Mouse (Mus musculus) heart, embryonic 15.5 days (tissue): ENCODE measurements around the gene Csrp1. TPM values are rescaled to one million over a fixed set of nuclear protein-coding genes. Genes with fewer than 3 reads are reported as not detected.

ENCODE experiments used
- ATAC-seq: fragments of 200-750 bp; cut with Nextera tagmentation; replicated peaks from 2 replicates; pipeline ENCODE4 v1.8.0; 2017; ENCODE audit warnings: low read depth, moderate TSS enrichment; ENCODE audit not compliant: insufficient number of reproducible peaks, insufficient read depth, low FRiP score
- H3K27ac ChIP-seq: fragments of 300-500 bp; sonication (generic); 2 replicates; pipeline ENCODE4 v1.5.1; 2015; ENCODE audit warnings: mild to moderate bottlenecking, inconsistent platforms
- H3K27me3 ChIP-seq: fragments of 300-500 bp; sonication (generic); 2 replicates; pipeline ENCODE4 v1.6.1; 2015; ENCODE audit warnings: inconsistent platforms
- H3K36me3 ChIP-seq: fragments of 300-500 bp; sonication (generic); 2 replicates; pipeline ENCODE4 v1.6.1; 2015; ENCODE audit warnings: mild to moderate bottlenecking, inconsistent platforms
- H3K4me1 ChIP-seq: fragments of 300-500 bp; sonication (generic); replicated peaks from 2 replicates; pipeline ENCODE4 v1.6.1; 2015; ENCODE audit warnings: inconsistent platforms
- H3K4me2 ChIP-seq: fragments of 300-500 bp; sonication (generic); 2 replicates; pipeline ENCODE4 v1.6.1; 2015; ENCODE audit warnings: inconsistent platforms, mild to moderate bottlenecking, moderate library complexity
- H3K4me3 ChIP-seq: fragments of 300-500 bp; sonication (generic); 2 replicates; pipeline ENCODE4 v1.5.1; 2015; ENCODE audit warnings: mild to moderate bottlenecking, inconsistent platforms
- H3K9ac ChIP-seq: fragments of 300-500 bp; sonication (generic); 2 replicates; pipeline ENCODE4 v1.6.1; 2015; ENCODE audit warnings: mild to moderate bottlenecking, inconsistent platforms
- H3K9me3 ChIP-seq: fragments of 300-500 bp; sonication (generic); replicated peaks from 2 replicates; pipeline ENCODE4 v1.6.1; 2016; ENCODE audit warnings: inconsistent platforms
- WGBS: fragments of 180-500 bp; shearing (Covaris S2); methylation state at CpG from one replicate; pipeline ENCODE4 v1.1.7; 2015; ENCODE audit warnings: mixed read lengths; 5-methylcytosine and 5-hydroxymethylcytosine counted together
- polyA plus RNA-seq: library from polyadenylated mRNA; unstranded; fragments of >200 nt; fragmentation: Nextera tagmentation; extraction: Ambion mirVana; gene quantifications from 2 replicates; pipeline ENCODE4 v1.2.1, GENCODE M21; 2015

The Csrp1 gene
- polyA plus RNA-seq, 1 experiment from 2014 or later, result 149 TPM

DNA sequence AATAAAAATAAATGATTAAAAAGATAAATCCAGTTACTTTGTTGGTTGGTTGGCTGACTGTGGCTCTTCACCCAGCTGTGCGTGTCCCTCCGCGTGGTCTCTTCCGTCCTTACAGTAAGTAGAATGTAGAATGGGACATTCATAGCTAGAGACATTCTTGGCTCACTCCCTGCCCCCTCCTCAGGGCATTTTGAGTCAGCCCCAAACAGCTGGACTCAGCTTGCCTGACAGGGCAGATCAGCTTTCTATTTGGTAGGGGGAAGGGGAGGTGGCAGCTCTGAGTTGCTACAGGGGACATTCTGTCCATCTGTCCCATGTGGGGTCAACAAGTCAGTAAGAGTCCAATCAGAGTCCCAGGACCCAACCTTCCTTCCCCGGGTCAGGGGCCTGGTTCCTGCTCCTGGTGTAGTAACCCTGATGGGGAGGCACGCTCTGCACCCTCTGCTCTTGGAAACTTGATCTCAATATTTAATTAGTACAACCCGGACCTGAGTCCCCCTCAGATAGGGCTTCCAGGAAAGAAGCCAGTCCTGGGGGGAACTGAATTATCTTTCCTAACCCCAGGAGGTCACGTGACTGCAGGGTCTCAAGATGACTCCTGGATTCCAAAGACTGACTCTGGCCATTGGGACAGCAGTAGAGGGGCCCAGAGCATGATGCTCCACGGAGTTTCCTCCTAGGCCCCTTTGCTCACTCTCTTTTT, 43.8 kb downstream of the Csrp1 start:
- H3K4me2 ChIP-seq, result no peak overlapping the region
- H3K9ac ChIP-seq, result no peak overlapping the region
- H3K27ac ChIP-seq, result peak overlapping the region; percentile 15; the same call in 1 of the 2 replicates
- H3K9me3 ChIP-seq, result no peaks in the 10 kb centered on the region
- no peaks in the 10 kb centered on the region for H3K27me3 ChIP-seq
- H3K4me3 ChIP-seq, result no peak overlapping the region
- ATAC-seq, result no peak
- H3K36me3 ChIP-seq, result 0 out of 2 replicates have a peak, but pooled peaks cover 2% of the 10 kb centered on the region
- peaks cover 41% of the 10 kb centered on the region for H3K4me1 ChIP-seq
- WGBS, result 70% methylated on average over 9 of the region's 9 CpGs

DNA sequence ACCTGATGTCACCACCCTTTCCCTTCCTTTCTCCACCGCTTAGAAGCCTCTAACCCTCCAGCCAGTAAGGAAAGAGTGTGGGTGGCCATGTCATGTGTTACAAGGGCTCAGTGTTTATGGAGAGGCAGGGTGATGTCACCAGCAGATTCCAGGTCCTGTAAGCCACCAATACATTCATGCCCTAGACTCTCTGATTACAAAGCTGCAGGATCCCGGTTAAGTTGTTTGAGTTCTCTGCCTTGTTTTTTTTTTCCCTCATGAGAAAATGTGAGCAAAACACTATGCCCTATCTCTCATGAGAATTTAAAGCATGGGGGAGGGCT, 44.3 kb downstream of the Csrp1 start:
- Histone ChIP-seq H3K4me3 (no peak overlapping the region), H3K4me1 (peaks cover 46% of the 10 kb centered on the region), H3K27ac (0 out of 2 replicates have a peak overlapping the region, but pooled peaks have one; percentile 15), H3K27me3 (no peaks in the 10 kb centered on the region), H3K9me3 (no peaks in the 10 kb centered on the region), H3K9ac (no peak overlapping the region), H3K36me3 (peaks cover 7% of the 10 kb centered on the region; the same call in 1 of the 2 replicates), H3K4me2 (no peak overlapping the region)
- 28% methylated on average over 2 of the region's 2 CpGs for WGBS
- no peak for ATAC-seq

DNA sequence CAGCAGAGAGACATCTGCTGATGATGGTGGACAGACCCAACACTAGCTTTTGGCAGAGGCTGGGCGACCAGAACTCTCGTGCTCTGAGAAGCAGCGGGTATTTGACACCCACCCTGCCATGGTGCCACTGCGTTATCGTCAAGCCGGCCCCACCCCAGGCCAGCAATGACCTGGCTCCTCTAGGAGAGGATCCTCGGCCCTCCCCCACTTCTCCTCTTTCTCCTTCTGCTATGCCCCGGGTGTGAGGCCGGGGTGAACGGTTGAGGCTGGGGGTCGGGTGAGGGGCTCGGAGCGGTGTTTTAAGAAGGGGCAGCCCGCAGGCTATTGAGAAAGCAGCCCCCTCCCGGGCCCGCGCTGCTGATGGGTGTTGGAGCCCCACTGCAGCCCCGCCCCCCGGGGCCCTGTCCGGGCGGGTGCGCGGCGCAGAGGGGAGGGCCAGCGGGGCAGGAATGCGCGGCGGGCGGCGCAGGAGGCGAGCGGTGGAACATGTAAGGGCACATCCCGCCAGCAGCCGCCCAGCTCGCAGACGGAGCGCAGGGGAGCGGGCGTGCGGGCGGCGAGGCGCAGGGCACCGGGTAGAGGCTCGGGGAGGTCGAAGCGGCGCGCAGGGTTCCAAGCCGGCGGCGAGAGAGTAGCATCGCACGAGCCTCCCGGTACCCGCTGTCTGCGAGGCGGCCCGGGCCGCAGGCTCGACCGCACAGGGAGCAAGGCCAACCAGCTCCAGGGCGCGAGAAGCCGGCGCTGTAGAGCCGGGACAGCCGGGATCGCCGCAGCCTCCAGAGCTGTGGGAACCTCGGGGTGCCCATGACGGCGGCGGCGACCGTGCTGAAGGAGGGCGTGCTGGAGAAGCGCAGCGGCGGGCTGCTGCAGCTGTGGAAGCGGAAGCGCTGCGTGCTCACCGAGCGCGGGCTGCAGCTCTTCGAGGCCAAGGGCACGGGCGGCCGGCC, 46.1 kb downstream of the Csrp1 start, which contains the start of gene Phlda3:
Gene Phlda3, plus strand, starts transcription at position 475 of the 947 bp plus-strand sequence.
- peak; percentile 92 for ATAC-seq
- H3K4me1 ChIP-seq, result peaks cover 64% of the 10 kb centered on the region
- WGBS, result under 1% methylated on average over 90 of the region's 90 CpGs

DNA sequence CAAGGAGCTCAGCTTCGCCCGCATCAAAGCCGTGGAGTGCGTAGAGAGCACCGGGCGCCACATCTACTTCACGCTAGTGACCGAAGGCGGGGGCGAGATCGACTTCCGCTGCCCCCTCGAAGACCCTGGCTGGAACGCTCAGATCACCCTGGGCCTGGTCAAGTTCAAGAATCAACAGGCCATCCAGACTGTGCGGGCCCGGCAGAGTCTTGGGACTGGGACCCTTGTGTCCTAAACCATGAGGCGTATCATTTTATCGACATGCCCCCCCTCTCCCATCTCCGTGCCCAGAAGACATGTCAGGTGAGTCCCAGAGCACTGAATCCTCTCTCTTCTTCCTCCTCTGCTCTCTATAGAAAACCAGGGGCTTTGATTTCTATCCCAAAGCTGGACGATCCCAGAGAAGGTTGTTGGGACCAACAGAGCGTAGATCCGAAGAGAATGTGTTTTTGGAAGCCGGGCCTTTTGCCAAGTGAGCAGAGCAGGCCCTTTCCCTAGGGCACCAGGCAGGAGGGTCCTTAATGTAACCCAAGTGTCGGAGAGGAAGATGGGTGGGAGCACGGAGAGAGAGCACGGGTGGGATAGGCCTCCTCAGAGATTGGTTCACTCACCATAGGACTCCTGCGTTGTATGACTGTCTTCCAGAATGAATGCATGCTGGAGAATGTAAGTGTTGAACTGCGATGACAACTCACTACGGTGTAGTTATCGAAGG, 46.9 kb downstream of the Csrp1 start:
- Histone ChIP-seq H3K9me3 (no peaks in the 10 kb centered on the region), H3K4me2 (peak overlapping the region; percentile 92), H3K27me3 (no peaks in the 10 kb centered on the region), H3K27ac (peak overlapping the region; percentile 95), H3K4me3 (peak overlapping the region; percentile 89), H3K36me3 (peaks cover 15% of the 10 kb centered on the region; the same call in 1 of the 2 replicates), H3K4me1 (peaks cover 72% of the 10 kb centered on the region), H3K9ac (peak overlapping the region; percentile 93)
- 6% methylated on average over 30 of the region's 30 CpGs for WGBS
- ATAC-seq, result no peak; the same call in 1 of the 2 replicates

More for the DNA sequence above, 46.1 kb downstream of the Csrp1 start, which contains the start of gene Phlda3:
- Histone ChIP-seq H3K9me3 (no peaks in the 10 kb centered on the region), H3K27ac (peak within 1 kb of the TSS; percentile 95), H3K27me3 (no peaks in the 10 kb centered on the region), H3K36me3 (peaks cover 15% of the 10 kb centered on the region; the same call in 1 of the 2 replicates), H3K9ac (peak within 1 kb of the TSS; percentile 93), H3K4me3 (peak within 1 kb of the TSS; percentile 89), H3K4me2 (peak within 1 kb of the TSS; percentile 92)

- Histone ChIP-seq H3K27me3 (no peaks in the 10 kb centered on the region), H3K9me3 (no peaks in the 10 kb centered on the region), H3K4me2 (peak overlapping the region; percentile 92), H3K4me3 (peak overlapping the region; percentile 89), H3K36me3 (peaks cover 15% of the 10 kb centered on the region; the same call in 1 of the 2 replicates), H3K27ac (peak overlapping the region; percentile 95), H3K4me1 (peaks cover 73% of the 10 kb centered on the region), H3K9ac (peak overlapping the region; percentile 93)
- no peak for ATAC-seq
- WGBS, result 34% methylated on average over 4 of the region's 4 CpGs
Observed at GRCm38 (mm10) chr1:135767324-135767890, 47.5 kb downstream of the Csrp1 start.

DNA sequence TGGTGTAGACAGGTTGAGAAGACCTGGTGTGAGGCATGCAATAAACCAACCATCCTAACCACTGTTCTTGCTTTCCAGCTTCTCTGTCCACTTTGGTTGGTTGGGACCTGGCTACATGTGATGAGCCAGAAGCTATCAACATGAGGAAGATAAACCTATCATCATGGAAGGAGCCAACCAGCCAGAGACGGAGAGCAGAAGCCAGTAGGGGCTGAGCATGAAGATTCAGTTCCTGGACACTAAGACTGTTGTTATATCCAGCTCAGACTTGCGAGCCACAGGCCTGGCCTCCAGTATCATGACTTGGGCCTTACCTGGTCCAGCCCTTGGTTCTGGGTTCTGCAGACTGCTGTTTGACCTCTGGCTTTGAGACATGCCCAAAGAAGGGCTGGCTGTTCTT, 48.5 kb downstream of the Csrp1 start:
- H3K4me3 ChIP-seq, result peak overlapping the region; percentile 89
- 50% methylated on average over 2 of the region's 2 CpGs for WGBS
- peak overlapping the region; percentile 92 for H3K4me2 ChIP-seq
- no peak overlapping the region for H3K27ac ChIP-seq
- H3K36me3 ChIP-seq, result peaks cover 15% of the 10 kb centered on the region; the same call in 1 of the 2 replicates
- H3K9me3 ChIP-seq, result no peaks in the 10 kb centered on the region
- H3K4me1 ChIP-seq, result peaks cover 72% of the 10 kb centered on the region
- no peaks in the 10 kb centered on the region for H3K27me3 ChIP-seq
- no peak for ATAC-seq
- 0 out of 2 replicates have a peak overlapping the region, but pooled peaks have one; percentile 1 for H3K9ac ChIP-seq

DNA sequence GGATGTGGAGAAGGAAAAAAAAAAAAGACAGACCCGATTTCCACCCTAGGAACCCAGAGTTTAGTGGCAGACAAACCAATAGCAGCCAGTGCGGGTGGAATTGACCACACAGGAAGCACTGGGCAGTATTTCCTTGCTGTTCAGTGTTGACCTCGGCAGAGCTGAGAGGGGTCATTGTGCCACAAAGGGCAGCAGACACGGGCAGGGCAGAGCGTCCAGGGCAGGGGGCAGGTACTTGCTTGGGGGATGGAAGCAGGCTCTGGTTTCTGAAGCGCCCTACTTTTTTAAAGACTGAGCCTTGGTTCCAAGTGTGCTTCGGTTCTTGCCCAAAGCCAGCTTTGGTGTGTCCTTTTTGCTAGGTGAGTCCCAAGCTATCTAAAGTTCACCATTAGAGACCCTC, 50.4 kb downstream of the Csrp1 start:
- H3K27me3 ChIP-seq, result no peaks in the 10 kb centered on the region
- no peak overlapping the region for H3K4me3 ChIP-seq
- no peak for ATAC-seq
- no peak overlapping the region for H3K4me2 ChIP-seq
- 0 out of 2 replicates have a peak overlapping the region, but pooled peaks have one; percentile 5 for H3K9ac ChIP-seq
- H3K36me3 ChIP-seq, result peaks cover 15% of the 10 kb centered on the region; the same call in 1 of the 2 replicates
- peaks cover 54% of the 10 kb centered on the region for H3K4me1 ChIP-seq
- H3K9me3 ChIP-seq, result no peaks in the 10 kb centered on the region
- 66% methylated on average over 7 of the region's 7 CpGs for WGBS
- H3K27ac ChIP-seq, result peak overlapping the region; percentile 65

DNA sequence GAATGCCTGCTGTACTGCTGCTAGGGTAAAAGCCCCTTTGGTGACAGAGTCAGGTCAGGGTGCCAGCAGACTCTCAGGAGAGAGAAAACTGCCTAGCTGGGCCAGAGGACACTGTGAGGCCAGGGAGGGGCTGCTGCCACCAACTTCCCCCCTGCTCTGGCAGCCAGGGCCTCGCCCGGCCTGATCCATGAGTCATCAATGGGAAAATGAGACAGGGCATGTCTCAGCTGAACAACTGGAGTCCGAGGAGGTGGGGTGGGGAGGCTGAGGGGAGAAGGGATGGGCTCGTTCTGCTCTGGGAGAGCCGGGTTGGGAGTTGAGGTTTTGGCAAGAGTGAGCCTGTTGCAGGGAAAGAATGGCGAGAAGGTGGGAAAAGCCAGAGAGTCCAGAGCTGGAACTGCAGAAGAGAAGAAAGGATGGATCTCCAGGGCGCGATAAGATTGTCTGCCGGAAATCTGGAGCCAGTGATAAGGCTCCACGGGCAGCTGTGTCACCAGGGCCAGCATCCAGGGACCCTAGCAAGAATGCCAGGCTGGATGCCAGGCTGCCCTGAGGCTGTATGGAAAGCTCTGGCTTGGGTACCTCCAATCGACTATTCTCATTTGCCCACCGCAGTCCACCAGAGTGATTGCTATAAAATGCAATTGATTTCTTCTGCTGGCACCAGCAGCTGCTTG, 51.2 kb downstream of the Csrp1 start:
- Histone ChIP-seq H3K27ac (peak overlapping the region; percentile 65), H3K4me1 (peaks cover 51% of the 10 kb centered on the region), H3K4me3 (no peak overlapping the region), H3K4me2 (peak overlapping the region; percentile 19; the same call in 1 of the 2 replicates), H3K9me3 (no peaks in the 10 kb centered on the region), H3K36me3 (peaks cover 15% of the 10 kb centered on the region; the same call in 1 of the 2 replicates), H3K9ac (0 out of 2 replicates have a peak overlapping the region, but pooled peaks have one; percentile 5), H3K27me3 (no peaks in the 10 kb centered on the region)
- peak; percentile 56 for ATAC-seq
- 26% methylated on average over 12 of the region's 12 CpGs for WGBS

DNA sequence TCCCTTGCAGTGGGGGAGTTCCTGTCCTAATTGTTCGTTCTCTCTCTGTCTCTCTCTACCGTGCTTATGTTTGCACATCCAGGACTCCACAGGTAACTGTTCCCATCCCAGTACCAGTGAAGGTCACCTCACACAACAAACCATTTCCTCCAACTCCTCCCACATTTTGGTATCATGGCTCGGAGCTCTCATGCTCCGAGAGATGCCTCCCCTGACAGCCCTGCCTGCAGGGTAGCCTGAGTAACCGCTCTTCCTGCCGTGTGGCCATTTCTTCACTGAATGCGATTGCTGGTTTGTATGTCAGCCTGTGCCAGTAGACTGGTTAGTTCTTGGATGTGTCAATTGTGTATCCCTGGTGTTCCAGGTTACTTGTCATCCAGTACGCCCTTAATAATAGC, 51.7 kb downstream of the Csrp1 start:
- no peak overlapping the region for H3K4me3 ChIP-seq
- ATAC-seq, result no peak
- H3K27me3 ChIP-seq, result no peaks in the 10 kb centered on the region
- H3K36me3 ChIP-seq, result peaks cover 15% of the 10 kb centered on the region; the same call in 1 of the 2 replicates
- WGBS, result 66% methylated on average over 8 of the region's 8 CpGs
- peaks cover 56% of the 10 kb centered on the region for H3K4me1 ChIP-seq
- peak overlapping the region; percentile 65 for H3K27ac ChIP-seq
- no peak overlapping the region for H3K9ac ChIP-seq
- H3K4me2 ChIP-seq, result no peak overlapping the region
- H3K9me3 ChIP-seq, result no peaks in the 10 kb centered on the region

DNA sequence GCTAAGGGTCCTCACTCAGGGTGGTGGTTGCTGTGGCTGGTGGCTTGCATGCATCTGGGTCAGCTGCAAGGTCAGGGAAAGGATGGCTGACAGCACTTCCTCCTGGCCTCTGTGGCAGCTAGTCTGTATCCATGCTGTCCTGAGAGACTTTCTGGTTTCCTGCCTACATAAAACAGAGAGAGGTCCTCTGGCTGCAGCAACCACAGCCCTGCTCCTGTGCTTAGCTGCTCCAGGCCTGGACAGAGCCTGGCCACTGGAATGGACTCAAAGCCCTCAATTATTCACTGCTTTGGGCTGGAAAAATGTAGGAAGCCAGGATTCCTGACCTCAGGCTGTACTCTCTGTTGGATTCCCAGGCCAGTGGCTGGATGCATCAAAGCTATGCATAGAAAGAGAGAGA, 56.7 kb downstream of the Csrp1 start:
- H3K4me2 ChIP-seq, result no peak overlapping the region
- peak overlapping the region; percentile 52 for H3K27ac ChIP-seq
- no peaks in the 10 kb centered on the region for H3K36me3 ChIP-seq
- H3K4me1 ChIP-seq, result peaks cover 38% of the 10 kb centered on the region
- H3K4me3 ChIP-seq, result no peak overlapping the region
- no peak for ATAC-seq
- H3K9ac ChIP-seq, result no peak overlapping the region
- H3K9me3 ChIP-seq, result no peaks in the 10 kb centered on the region
- 0 out of 2 replicates have a peak, but pooled peaks cover 3% of the 10 kb centered on the region for H3K27me3 ChIP-seq
